Mouse (Mus musculus) MEL (cell line): ENCODE data around the gene Gpsm2. TPM values are rescaled to one million over a fixed set of nuclear protein-coding genes. Genes with fewer than 3 reads are reported as not detected.
A peak's percentile ranks its signal among the peaks of the same experiment; 100 is the strongest.

Source experiments
- DNase-seq: peaks from one replicate; pipeline ENCODE4 v3.0.0; 2011; ENCODE audit warnings: low read depth, low spot score
- H3K27ac ChIP-seq: 2 replicates; pipeline ENCODE4 v1.5.1; 2012; ENCODE audit warnings: low read depth, mild to moderate bottlenecking, control low read depth, low read length, moderate library complexity; ENCODE audit not compliant: control insufficient read depth
- H3K27me3 ChIP-seq, 2 experiments: fragments of 150-350 bp in 1 of 2; sonication (generic) in 1 of 2; 2 replicates each; pipeline ENCODE4 v1.6.1; 2012; ENCODE audit warnings: low read length in 2 of 2, mild to moderate bottlenecking in 2 of 2, improper control_type of control experiment in 1 of 2, moderate library complexity in 1 of 2; ENCODE audit not compliant: insufficient read depth in 2 of 2, control insufficient read depth in 1 of 2
- H3K36me3 ChIP-seq, 2 experiments: 2 replicates each; pipeline ENCODE4 v1.6.1; 2012 to 2014; ENCODE audit warnings: low read length in 2 of 2, improper control_type of control experiment in 1 of 2, inconsistent platforms in 1 of 2, mild to moderate bottlenecking in 1 of 2; ENCODE audit not compliant: insufficient read depth in 2 of 2, control insufficient read depth in 1 of 2
- H3K4me1 ChIP-seq, 2 experiments: fragments of 150-350 bp in 1 of 2; sonication (generic) in 1 of 2; 2 replicates each; pipeline ENCODE4 v1.6.1; 2012; ENCODE audit warnings: low read length in 2 of 2, improper control_type of control experiment in 1 of 2, mild to moderate bottlenecking in 1 of 2; ENCODE audit not compliant: insufficient read depth in 2 of 2, control insufficient read depth in 1 of 2
- H3K4me3 ChIP-seq, 2 experiments: fragments of 150-350 bp in 1 of 2; sonication (generic) in 1 of 2; 2 replicates each; pipeline ENCODE4 v1.5.1; 2012; ENCODE audit warnings: low read depth in 2 of 2, low read length in 2 of 2, mild to moderate bottlenecking in 2 of 2, moderate library complexity in 2 of 2, control low read depth in 1 of 2, improper control_type of control experiment in 1 of 2; ENCODE audit not compliant: control insufficient read depth in 1 of 2, insufficient read depth in 1 of 2
- H3K79me2 ChIP-seq: 2 replicates; pipeline ENCODE4 v1.6.1; 2012; ENCODE audit warnings: mild to moderate bottlenecking, low read length, moderate library complexity; ENCODE audit not compliant: control insufficient read depth, poor library complexity, insufficient read depth
- H3K9ac ChIP-seq: 2 replicates; pipeline ENCODE4 v1.6.1; 2012; ENCODE audit warnings: low read depth, mild to moderate bottlenecking, control low read depth, low read length, moderate library complexity; ENCODE audit not compliant: control insufficient read depth, poor library complexity, severe bottlenecking
- H3K9me3 ChIP-seq: fragments of 150-350 bp; sonication (generic); replicated peaks from 2 replicates; pipeline ENCODE4 v1.6.1; 2012; ENCODE audit warnings: mild to moderate bottlenecking, low read length, improper control_type of control experiment, moderate library complexity; ENCODE audit not compliant: insufficient read depth
- BHLHE40 ChIP-seq: IDR thresholded peaks from 2 replicates; pipeline ENCODE4 v1.6.1; 2012; ENCODE audit warnings: low read depth, mild to moderate bottlenecking, inconsistent platforms, low read length, improper control_type of control experiment, borderline replicate concordance
- CHD2 ChIP-seq: IDR thresholded peaks from 2 replicates; pipeline ENCODE4 v1.6.1; 2011; ENCODE audit warnings: low read length, improper control_type of control experiment
- E2F4 ChIP-seq: IDR thresholded peaks from 2 replicates; pipeline ENCODE4 v1.6.1; 2011; ENCODE audit warnings: low read depth, low read length, improper control_type of control experiment, borderline replicate concordance
- ELF1 ChIP-seq: IDR thresholded peaks from 2 replicates; pipeline ENCODE4 v1.6.1; 2014; ENCODE audit warnings: low read depth, mild to moderate bottlenecking, inconsistent platforms, low read length, improper control_type of control experiment, moderate library complexity
- EP300 ChIP-seq, 2 experiments: IDR thresholded peaks; 2 replicates each; pipeline ENCODE4 v1.6.1; 2011; ENCODE audit warnings: improper control_type of control experiment in 2 of 2, low read length in 2 of 2, low read depth in 1 of 2, mild to moderate bottlenecking in 1 of 2
- ETS1 ChIP-seq: IDR thresholded peaks from 2 replicates; pipeline ENCODE4 v1.6.1; 2012; ENCODE audit warnings: low read depth, mild to moderate bottlenecking, inconsistent platforms, low read length, improper control_type of control experiment, moderate library complexity
- GATA1 ChIP-seq: IDR thresholded peaks from 2 replicates; pipeline ENCODE4 v1.6.1; 2011; ENCODE audit warnings: low read depth, low read length, improper control_type of control experiment
- JUND ChIP-seq: IDR thresholded peaks from 2 replicates; pipeline ENCODE4 v1.6.1; 2011; ENCODE audit warnings: low read depth, mild to moderate bottlenecking, improper control_type of control experiment, low read length
- KAT2A ChIP-seq: conservative IDR thresholded peaks from 2 replicates; pipeline ENCODE4 v1.6.1; 2012; ENCODE audit warnings: low read depth, low read length, improper control_type of control experiment, inconsistent platforms
- MAFK ChIP-seq: IDR thresholded peaks from 2 replicates; pipeline ENCODE4 v1.6.1; 2011; ENCODE audit warnings: low read depth, mild to moderate bottlenecking, low read length, improper control_type of control experiment, borderline replicate concordance
- MAX ChIP-seq: IDR thresholded peaks from 2 replicates; pipeline ENCODE4 v1.6.1; 2011; ENCODE audit warnings: low read length, improper control_type of control experiment
- MAZ ChIP-seq: IDR thresholded peaks from 2 replicates; pipeline ENCODE4 v1.6.1; 2012; ENCODE audit warnings: low read depth, mild to moderate bottlenecking, inconsistent platforms, low read length, improper control_type of control experiment
- MEF2A ChIP-seq: IDR thresholded peaks from 2 replicates; pipeline ENCODE4 v1.6.1; 2014; ENCODE audit warnings: low read depth, mild to moderate bottlenecking, inconsistent platforms, low read length, improper control_type of control experiment; ENCODE audit not compliant: poor library complexity, insufficient replicate concordance, severe bottlenecking; ENCODE audit errors: extremely low read depth
- MXI1 ChIP-seq: IDR thresholded peaks from 2 replicates; pipeline ENCODE4 v1.6.1; 2011; ENCODE audit warnings: mild to moderate bottlenecking, low read depth, low read length, improper control_type of control experiment
- MYC ChIP-seq: IDR thresholded peaks from 2 replicates; pipeline ENCODE4 v1.6.1; 2011; ENCODE audit warnings: low read depth, mild to moderate bottlenecking, low read length, improper control_type of control experiment, moderate library complexity
- NRF1 ChIP-seq: IDR thresholded peaks from 2 replicates; pipeline ENCODE4 v1.6.1; 2014; ENCODE audit warnings: low read depth, mild to moderate bottlenecking, inconsistent platforms, low read length, improper control_type of control experiment, moderate library complexity; ENCODE audit not compliant: poor library complexity, insufficient read depth, severe bottlenecking
- POLR2A ChIP-seq, 2 experiments: IDR thresholded peaks; 2 replicates each; pipeline ENCODE4 v1.6.1; 2011 to 2012; ENCODE audit warnings: low read length in 2 of 2, mild to moderate bottlenecking in 2 of 2, control low read depth in 1 of 2, improper control_type of control experiment in 1 of 2, low read depth in 1 of 2, moderate library complexity in 1 of 2; ENCODE audit not compliant: control insufficient read depth in 1 of 2, insufficient read depth in 1 of 2, poor library complexity in 1 of 2
- POLR2AphosphoS2 ChIP-seq: IDR thresholded peaks from 2 replicates; pipeline ENCODE4 v1.6.1; 2011; ENCODE audit warnings: low read length, improper control_type of control experiment
- RAD21 ChIP-seq: IDR thresholded peaks from 2 replicates; pipeline ENCODE4 v1.6.1; 2011; ENCODE audit warnings: mild to moderate bottlenecking, low read depth, low read length, improper control_type of control experiment
- RCOR1 ChIP-seq: IDR thresholded peaks from 2 replicates; pipeline ENCODE4 v1.6.1; 2012; ENCODE audit warnings: low read depth, mild to moderate bottlenecking, inconsistent platforms, low read length, improper control_type of control experiment
- SIN3A ChIP-seq: IDR thresholded peaks from 2 replicates; pipeline ENCODE4 v1.6.1; 2012; ENCODE audit warnings: low read length, improper control_type of control experiment, inconsistent platforms
- SMC3 ChIP-seq: IDR thresholded peaks from 2 replicates; pipeline ENCODE4 v1.6.1; 2011; ENCODE audit warnings: low read depth, low read length, improper control_type of control experiment
- TAL1 ChIP-seq: IDR thresholded peaks from 2 replicates; pipeline ENCODE4 v1.6.1; 2012; ENCODE audit warnings: mild to moderate bottlenecking, inconsistent platforms, low read length, moderate library complexity, mixed read lengths
- USF2 ChIP-seq, 2 experiments: IDR thresholded peaks; 2 replicates each; pipeline ENCODE4 v1.6.1; 2011 to 2012; ENCODE audit warnings: improper control_type of control experiment in 2 of 2, low read length in 2 of 2, borderline replicate concordance in 1 of 2, inconsistent platforms in 1 of 2, low read depth in 1 of 2, mild to moderate bottlenecking in 1 of 2; ENCODE audit not compliant: insufficient read depth in 1 of 2
- ZC3H11A ChIP-seq: IDR thresholded peaks from 2 replicates; pipeline ENCODE4 v1.6.1; 2012; ENCODE audit warnings: low read depth, mild to moderate bottlenecking, inconsistent platforms, low read length, improper control_type of control experiment
- ZKSCAN1 ChIP-seq: IDR thresholded peaks from 2 replicates; pipeline ENCODE4 v1.6.1; 2012; ENCODE audit warnings: low read depth, mild to moderate bottlenecking, inconsistent platforms, low read length, improper control_type of control experiment, moderate library complexity
- ZMIZ1 ChIP-seq: IDR thresholded peaks from 2 replicates; pipeline ENCODE4 v1.6.1; 2012; ENCODE audit warnings: low read depth, mild to moderate bottlenecking, inconsistent platforms, low read length, improper control_type of control experiment, moderate library complexity
- ZNF384 ChIP-seq: IDR thresholded peaks from 2 replicates; pipeline ENCODE4 v1.6.1; 2012; ENCODE audit warnings: low read depth, mild to moderate bottlenecking, inconsistent platforms, low read length, improper control_type of control experiment
- polyA plus RNA-seq, 2 experiments: library from polyadenylated mRNA; stranded (reverse) in 1 of 2; unstranded in 1 of 2; fragments of >175 nt in 1 of 2; fragments of >200 nt in 1 of 2; gene quantifications; 2 replicates each; pipeline versions ENCODE4 v1.2.1 to v1.2.4; 2012; ENCODE audit warnings: low replicate concordance in 2 of 2, low read depth in 1 of 2; ENCODE audit not compliant: insufficient read length in 2 of 2, insufficient read depth in 1 of 2, missing spikeins in 1 of 2
- total RNA-seq: library from RNA; depleted of rRNA; stranded (reverse); fragments of 300-350 nt; gene quantifications from 2 replicates; pipeline ENCODE4 v1.2.3, GENCODE M21; 2012

Gpsm2 gene
- total and polyA plus RNA-seq, 3 experiments, result 17.6 to 27.5 TPM; not detected in 1

- TF ChIP-seq MYC (no peak), RCOR1 (no peak), POLR2A (IDR thresholded peaks at IDR 0.05; ENCODE audit: control insufficient read depth in 1 of 2, insufficient read depth in 1 of 2, low read depth in 1 of 2, low read length in 2 of 2, poor library complexity in 1 of 2) (no peak), TAL1 (no peak), EP300 (IDR thresholded peaks at IDR 0.05; ENCODE audit: low read depth in 1 of 2, low read length in 2 of 2) (no peak; a peak in 1 of 4 replicates), E2F4 (no peak), RAD21 (no peak), MAFK (no peak), MAZ (no peak), SIN3A (no peak), JUND (no peak), ZKSCAN1 (no peak), MAX (peak; percentile 93), GATA1 (peak; percentile 56; the same call in 1 of the 2 replicates), ZC3H11A (no peak), MXI1 (no peak; the same call in 1 of the 2 replicates), ELF1 (no peak)
These were observed 29.0 kb upstream of the Gpsm2 start (continued) for GRCm38 (mm10) chr3:108751061-108751460.

- no peak overlapping the region for H3K9ac ChIP-seq
- DNase-seq, result no peak
- no peaks in the 10 kb centered on the region for H3K9me3 ChIP-seq
- no peak overlapping the region for H3K4me3 ChIP-seq
- H3K27ac ChIP-seq, result no peak overlapping the region
- H3K4me1 ChIP-seq, result peaks cover 4 to 5% of the 10 kb centered on the region in 2 experiments; a peak in 3 of 4 replicates
- no peaks in the 10 kb centered on the region for H3K79me2 ChIP-seq
- H3K27me3 ChIP-seq, result no peaks in the 10 kb centered on the region
- TF ChIP-seq NRF1 (no peak), ZNF384 (no peak), CHD2 (no peak), MAX (no peak), POLR2AphosphoS2 (no peak), MAZ (no peak), POLR2A (IDR thresholded peaks at IDR 0.05; ENCODE audit: control insufficient read depth in 1 of 2, insufficient read depth in 1 of 2, low read depth in 1 of 2, low read length in 2 of 2, poor library complexity in 1 of 2) (no peak), USF2 (IDR thresholded peaks at IDR 0.05; ENCODE audit: borderline replicate concordance in 1 of 2, insufficient read depth in 1 of 2, low read depth in 1 of 2, low read length in 2 of 2) (no peak), MYC (no peak), RAD21 (no peak), SMC3 (no peak), MEF2A (no peak), EP300 (IDR thresholded peaks at IDR 0.05; ENCODE audit: low read depth in 1 of 2, low read length in 2 of 2) (no peak), RCOR1 (no peak), KAT2A (no peak), ZMIZ1 (no peak), ETS1 (no peak), BHLHE40 (no peak)
- peaks cover 0 to 6% of the 10 kb centered on the region in 2 experiments; a peak in 2 of 4 replicates for H3K36me3 ChIP-seq
These were observed 22.0 kb upstream of the Gpsm2 start for GRCm38 (mm10) chr3:108744060-108744459.
